Mouse (Mus musculus): Measurements from ENCODE around the gene Phospho2. TPM values are rescaled to one million over a fixed set of nuclear protein-coding genes. Genes with fewer than 3 reads are reported as not detected.
A peak's percentile ranks its signal among the peaks of the same experiment; 100 is the strongest.
"Not testable (repeated sequence)": the region's sequence is repeated elsewhere in the genome, so short reads cannot be mapped to it uniquely, and the experiment has no call there.

The Phospho2 gene
- total RNA-seq, 1 experiment: 9.6 TPM

DNA sequence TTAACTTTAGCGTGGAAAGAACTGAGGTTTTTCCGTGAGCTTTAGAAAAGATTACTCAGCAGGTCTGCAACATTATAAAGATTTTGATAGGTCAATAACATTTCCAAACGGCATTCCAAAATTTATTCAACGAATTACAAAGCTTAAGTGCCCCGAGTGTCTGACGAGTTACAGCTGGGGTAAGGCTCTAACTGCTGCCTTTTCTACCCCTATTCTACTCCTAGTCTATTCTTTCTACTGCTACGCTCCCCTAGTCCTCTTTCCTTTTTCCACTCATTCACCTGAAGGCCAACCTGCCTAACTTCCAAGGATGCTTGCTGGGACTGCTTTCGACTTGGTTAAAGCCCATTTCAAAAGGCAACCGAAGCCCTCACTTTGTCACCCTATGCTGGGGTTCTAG, 449 bp upstream of the Phospho2 start:
- no peak for DNase-seq (ENCODE audit: low read depth, low spot score)
- H3K4me1 ChIP-seq (ENCODE audit: control insufficient read depth in 2 of 2, insufficient read depth in 2 of 2, low read length in 2 of 2, poor library complexity in 1 of 2): no peaks in the 10 kb centered on the region
- no peaks in the 10 kb centered on the region for H3K36me3 ChIP-seq (ENCODE audit: control insufficient read depth, insufficient read depth, low read length, poor library complexity, severe bottlenecking)
- H3K4me3 ChIP-seq (ENCODE audit: insufficient read depth in 1 of 2, low read depth in 1 of 2, low read length in 2 of 2, poor library complexity in 1 of 2, severe bottlenecking in 1 of 2): peak overlapping the region; percentile 63 to 79
- in situ Hi-C loops (cut with MboI; ENCODE audit: low sequenced_read_pairs in 2 of 2, unreplicated experiment in 2 of 2): loop anchor here in 1 of 2 experiments (10.0 kb wide), 1 partner anchor 154 kb away; no protein-coding TSS in a partner anchor
- no peak overlapping the region for H3K27ac ChIP-seq (ENCODE audit: insufficient read depth, low read depth, low read length, poor library complexity, severe bottlenecking)
- no peaks in the 10 kb centered on the region for H3K9me3 ChIP-seq (ENCODE audit: control insufficient read depth, insufficient read depth, low read depth, low read length)
- H3K9ac ChIP-seq (ENCODE audit: insufficient read depth, low read depth, low read length, poor library complexity, severe bottlenecking): peak overlapping the region; percentile 66
- no peak for TF ChIP-seq MAFK (IDR thresholded peaks at IDR 0.05; ENCODE audit: insufficient read depth, low read depth, low read length)
- no peak for TF ChIP-seq CHD2 (IDR thresholded peaks at IDR 0.05; ENCODE audit: low read depth, low read length)
- TF ChIP-seq ZC3H11A (IDR thresholded peaks at IDR 0.05; ENCODE audit: borderline replicate concordance, low read depth, low read length): no peak
- TF ChIP-seq HCFC1 (IDR thresholded peaks at IDR 0.05; ENCODE audit: borderline replicate concordance, insufficient read depth, low read length): no peak
- no peak for TF ChIP-seq ZNF384 (IDR thresholded peaks at IDR 0.05; ENCODE audit: low read depth, low read length)

DNA sequence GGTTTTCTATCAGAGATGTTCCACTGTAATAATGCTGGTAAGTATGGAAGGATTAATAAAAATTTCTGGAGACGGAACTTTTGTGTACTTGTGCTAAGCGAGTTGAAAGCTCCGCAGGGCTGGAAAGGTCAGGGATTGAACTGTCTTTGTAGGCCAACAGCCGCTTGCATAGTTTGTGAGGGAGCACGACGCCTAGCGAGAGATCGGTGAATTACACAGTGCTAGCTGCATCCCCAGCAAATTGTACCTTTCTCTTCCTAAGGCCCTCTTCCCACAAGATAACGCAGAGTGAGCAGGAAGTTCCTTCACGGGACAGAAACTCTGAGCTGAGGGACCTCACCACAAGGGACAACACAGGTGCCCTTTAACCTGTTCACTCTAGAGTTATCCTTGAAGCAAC, 862 bp downstream of the Phospho2 start:
- Histone ChIP-seq H3K9me3 (ENCODE audit: control insufficient read depth, insufficient read depth, low read depth, low read length) (no peaks in the 10 kb centered on the region), H3K9ac (ENCODE audit: insufficient read depth, low read depth, low read length, poor library complexity, severe bottlenecking) (no peak overlapping the region), H3K4me1 (ENCODE audit: control insufficient read depth in 2 of 2, insufficient read depth in 2 of 2, low read length in 2 of 2, poor library complexity in 1 of 2) (no peaks in the 10 kb centered on the region), H3K4me3 (ENCODE audit: insufficient read depth in 1 of 2, low read depth in 1 of 2, low read length in 2 of 2, poor library complexity in 1 of 2, severe bottlenecking in 1 of 2) (peak overlapping the region; percentile 79 to 88), H3K36me3 (ENCODE audit: control insufficient read depth, insufficient read depth, low read length, poor library complexity, severe bottlenecking) (no peaks in the 10 kb centered on the region), H3K27ac (ENCODE audit: insufficient read depth, low read depth, low read length, poor library complexity, severe bottlenecking) (no peak overlapping the region)
- DNase-seq (ENCODE audit: low read depth, low spot score): peak; percentile 94
- in situ Hi-C loops (cut with MboI; ENCODE audit: low sequenced_read_pairs in 2 of 2, unreplicated experiment in 2 of 2): no loop called here
- TF ChIP-seq ZNF384 (IDR thresholded peaks at IDR 0.05; ENCODE audit: low read depth, low read length) (no peak), ZC3H11A (IDR thresholded peaks at IDR 0.05; ENCODE audit: borderline replicate concordance, low read depth, low read length) (no peak; the same call in 1 of the 2 replicates)

DNA sequence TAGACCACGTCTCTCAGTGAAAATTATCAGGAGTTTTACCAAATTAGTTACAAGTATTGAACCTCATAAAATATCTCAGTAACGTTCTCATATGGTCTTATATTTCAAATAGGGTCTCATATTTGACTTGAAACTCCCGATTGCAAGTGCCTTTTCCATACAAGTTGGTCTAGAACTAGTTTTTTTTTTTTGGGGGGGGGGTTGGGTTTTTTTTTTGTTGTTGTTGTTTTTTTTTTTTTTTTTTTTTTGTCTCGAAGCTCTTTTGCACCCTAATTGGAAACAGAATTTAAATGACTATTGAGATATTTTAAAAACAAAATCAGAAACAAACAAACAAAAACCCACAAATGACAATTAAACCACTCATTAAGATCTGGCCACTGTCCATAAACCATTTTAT, 1.3 kb downstream of the Phospho2 start:
- H3K27ac ChIP-seq (ENCODE audit: insufficient read depth, low read depth, low read length, poor library complexity, severe bottlenecking): no peak overlapping the region
- H3K9ac ChIP-seq (ENCODE audit: insufficient read depth, low read depth, low read length, poor library complexity, severe bottlenecking): no peak overlapping the region
- TF ChIP-seq MAFK (IDR thresholded peaks at IDR 0.05; ENCODE audit: insufficient read depth, low read depth, low read length) (no peak), ZNF384 (IDR thresholded peaks at IDR 0.05; ENCODE audit: low read depth, low read length) (peak; percentile 13; the same call in 1 of the 2 replicates), CHD2 (IDR thresholded peaks at IDR 0.05; ENCODE audit: low read depth, low read length) (no peak), ZC3H11A (IDR thresholded peaks at IDR 0.05; ENCODE audit: borderline replicate concordance, low read depth, low read length) (no peak), HCFC1 (IDR thresholded peaks at IDR 0.05; ENCODE audit: borderline replicate concordance, insufficient read depth, low read length) (no peak)
- no peaks in the 10 kb centered on the region for H3K36me3 ChIP-seq (ENCODE audit: control insufficient read depth, insufficient read depth, low read length, poor library complexity, severe bottlenecking)
- DNase-seq (ENCODE audit: low read depth, low spot score): no peak
- H3K4me1 ChIP-seq (ENCODE audit: control insufficient read depth in 2 of 2, insufficient read depth in 2 of 2, low read length in 2 of 2, poor library complexity in 1 of 2): no peaks in the 10 kb centered on the region
- in situ Hi-C loops (cut with MboI; ENCODE audit: low sequenced_read_pairs in 2 of 2, unreplicated experiment in 2 of 2): no loop called here
- no peak overlapping the region for H3K4me3 ChIP-seq (ENCODE audit: insufficient read depth in 1 of 2, low read depth in 1 of 2, low read length in 2 of 2, poor library complexity in 1 of 2, severe bottlenecking in 1 of 2)
- H3K9me3 ChIP-seq (ENCODE audit: control insufficient read depth, insufficient read depth, low read depth, low read length): no peaks in the 10 kb centered on the region

DNA sequence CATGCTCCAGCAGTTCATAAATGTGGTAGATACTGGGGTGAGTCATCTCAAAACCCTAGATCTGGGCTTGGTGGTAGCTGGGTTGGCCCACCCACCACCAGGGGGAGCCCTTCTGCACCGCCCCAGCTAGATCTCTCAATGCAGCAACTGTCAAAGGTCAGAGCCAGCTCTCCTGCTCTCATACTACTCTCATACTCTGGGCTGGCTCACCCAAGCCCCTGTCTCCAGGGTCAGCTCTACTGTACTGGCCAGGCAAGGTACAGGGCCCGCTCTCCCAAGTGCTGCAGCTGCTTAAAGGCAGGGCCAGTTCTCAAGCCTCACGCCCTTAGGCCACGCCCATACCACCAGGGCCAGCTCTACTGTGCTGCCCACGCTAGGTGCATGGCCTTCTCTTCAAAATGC, 13.5 kb downstream of the Phospho2 start:
- DNase-seq (ENCODE audit: low read depth, low spot score): peak; percentile 52
- H3K36me3 ChIP-seq (ENCODE audit: control insufficient read depth, insufficient read depth, low read length, poor library complexity, severe bottlenecking): no peaks in the 10 kb centered on the region
- H3K27ac ChIP-seq (ENCODE audit: insufficient read depth, low read depth, low read length, poor library complexity, severe bottlenecking): no peak overlapping the region
- in situ Hi-C loops (cut with MboI; ENCODE audit: low sequenced_read_pairs in 2 of 2, unreplicated experiment in 2 of 2): no loop called here
- peak overlapping the region in 1 of 2 experiments; percentile 69; a peak in 2 of 4 replicates for H3K4me3 ChIP-seq (ENCODE audit: insufficient read depth in 1 of 2, low read depth in 1 of 2, low read length in 2 of 2, poor library complexity in 1 of 2, severe bottlenecking in 1 of 2)
- peaks cover 0 to 6% of the 10 kb centered on the region in 2 experiments; a peak in 2 of 4 replicates for H3K4me1 ChIP-seq (ENCODE audit: control insufficient read depth in 2 of 2, insufficient read depth in 2 of 2, low read length in 2 of 2, poor library complexity in 1 of 2)
- H3K9me3 ChIP-seq (ENCODE audit: control insufficient read depth, insufficient read depth, low read depth, low read length): no peaks in the 10 kb centered on the region
- no peak overlapping the region for H3K9ac ChIP-seq (ENCODE audit: insufficient read depth, low read depth, low read length, poor library complexity, severe bottlenecking)
- TF ChIP-seq ZNF384 (IDR thresholded peaks at IDR 0.05; ENCODE audit: low read depth, low read length) (no peak), ZC3H11A (IDR thresholded peaks at IDR 0.05; ENCODE audit: borderline replicate concordance, low read depth, low read length) (no peak), HCFC1 (IDR thresholded peaks at IDR 0.05; ENCODE audit: borderline replicate concordance, insufficient read depth, low read length) (no peak), MAFK (IDR thresholded peaks at IDR 0.05; ENCODE audit: insufficient read depth, low read depth, low read length) (no peak), CHD2 (IDR thresholded peaks at IDR 0.05; ENCODE audit: low read depth, low read length) (no peak)

DNA sequence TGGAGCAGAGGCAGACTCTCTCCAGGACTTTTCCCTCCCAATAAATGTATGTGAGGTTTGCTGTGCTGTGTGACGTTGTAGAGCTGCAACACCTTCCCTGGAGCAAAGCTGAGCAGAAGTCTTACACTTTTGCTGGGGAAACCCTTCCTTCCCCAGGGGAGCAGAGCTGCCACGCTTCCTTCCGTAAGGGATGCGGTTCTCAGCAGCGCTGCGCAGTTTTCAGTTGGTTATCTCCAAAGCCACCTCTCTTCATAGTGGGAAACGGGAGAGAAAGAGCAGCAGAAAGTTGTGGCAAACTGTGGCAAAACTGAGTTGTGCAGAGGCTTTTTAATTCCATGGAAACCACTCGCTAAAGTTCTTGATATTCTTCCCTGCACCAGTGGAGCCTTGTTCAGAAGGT, 14.3 kb downstream of the Phospho2 start:
- Histone ChIP-seq H3K9me3 (ENCODE audit: control insufficient read depth, insufficient read depth, low read depth, low read length) (no peaks in the 10 kb centered on the region), H3K27ac (ENCODE audit: insufficient read depth, low read depth, low read length, poor library complexity, severe bottlenecking) (no peak overlapping the region), H3K36me3 (ENCODE audit: control insufficient read depth, insufficient read depth, low read length, poor library complexity, severe bottlenecking) (no peaks in the 10 kb centered on the region), H3K4me3 (ENCODE audit: insufficient read depth in 1 of 2, low read depth in 1 of 2, low read length in 2 of 2, poor library complexity in 1 of 2, severe bottlenecking in 1 of 2) (no peak overlapping the region; a peak in 1 of 4 replicates), H3K9ac (ENCODE audit: insufficient read depth, low read depth, low read length, poor library complexity, severe bottlenecking) (no peak overlapping the region), H3K4me1 (ENCODE audit: control insufficient read depth in 2 of 2, insufficient read depth in 2 of 2, low read length in 2 of 2, poor library complexity in 1 of 2) (peaks cover 0 to 6% of the 10 kb centered on the region in 2 experiments; a peak in 2 of 4 replicates)
- in situ Hi-C loops (cut with MboI; ENCODE audit: low sequenced_read_pairs in 2 of 2, unreplicated experiment in 2 of 2): no loop called here
- no peak for DNase-seq (ENCODE audit: low read depth, low spot score)
- TF ChIP-seq HCFC1 (IDR thresholded peaks at IDR 0.05; ENCODE audit: borderline replicate concordance, insufficient read depth, low read length): no peak
- no peak for TF ChIP-seq ZC3H11A (IDR thresholded peaks at IDR 0.05; ENCODE audit: borderline replicate concordance, low read depth, low read length)
- TF ChIP-seq MAFK (IDR thresholded peaks at IDR 0.05; ENCODE audit: insufficient read depth, low read depth, low read length): no peak
- TF ChIP-seq CHD2 (IDR thresholded peaks at IDR 0.05; ENCODE audit: low read depth, low read length): no peak
- no peak for TF ChIP-seq ZNF384 (IDR thresholded peaks at IDR 0.05; ENCODE audit: low read depth, low read length)

DNA sequence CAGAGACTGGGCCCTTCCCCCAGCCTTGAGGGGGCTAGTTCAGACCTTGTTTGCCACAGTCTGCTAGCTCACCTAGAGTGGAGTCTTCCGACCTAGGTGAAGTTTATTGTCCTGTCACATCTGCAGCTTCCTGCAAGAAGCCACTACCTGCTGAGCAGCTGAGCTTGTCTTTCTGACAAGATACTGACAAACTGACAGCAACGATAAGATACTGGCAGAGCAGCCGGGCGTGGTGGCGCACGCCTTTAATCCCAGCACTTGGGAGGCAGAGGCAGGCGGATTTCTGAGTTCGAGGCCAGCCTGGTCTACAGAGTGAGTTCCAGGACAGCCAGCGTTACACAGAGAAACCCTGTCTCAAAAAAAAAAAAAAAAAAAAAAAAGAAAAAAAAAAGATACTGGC, 15.2 kb downstream of the Phospho2 start:
- H3K4me3 ChIP-seq (ENCODE audit: insufficient read depth in 1 of 2, low read depth in 1 of 2, low read length in 2 of 2, poor library complexity in 1 of 2, severe bottlenecking in 1 of 2); H3K4me1 ChIP-seq (ENCODE audit: control insufficient read depth in 2 of 2, insufficient read depth in 2 of 2, low read length in 2 of 2, poor library complexity in 1 of 2); in situ Hi-C loops (cut with MboI; ENCODE audit: low sequenced_read_pairs in 2 of 2, unreplicated experiment in 2 of 2); H3K9me3 ChIP-seq (ENCODE audit: control insufficient read depth, insufficient read depth, low read depth, low read length); H3K9ac ChIP-seq (ENCODE audit: insufficient read depth, low read depth, low read length, poor library complexity, severe bottlenecking); DNase-seq (ENCODE audit: low read depth, low spot score); H3K27ac ChIP-seq (ENCODE audit: insufficient read depth, low read depth, low read length, poor library complexity, severe bottlenecking); H3K36me3 ChIP-seq (ENCODE audit: control insufficient read depth, insufficient read depth, low read length, poor library complexity, severe bottlenecking): not testable (repeated sequence)
